Mouse (Mus musculus) heart, adult 2 months (tissue): ENCODE data around the gene Ncapd2. TPM values are rescaled to one million over a fixed set of nuclear protein-coding genes. Genes with fewer than 3 reads are reported as not detected.
A peak's percentile ranks its signal among the peaks of the same experiment; 100 is the strongest.

Experiments
- DNase-seq, 2 experiments: peaks; one replicate each; pipeline ENCODE4 v3.0.0; 2021
- H3K27ac ChIP-seq: fragments of 200-600 bp; 2 replicates; pipeline ENCODE4 v1.8.1; 2022
- H3K27me3 ChIP-seq: fragments of 200-500 bp; 2 replicates; pipeline ENCODE4 v1.6.1; 2012; ENCODE audit warnings: mild to moderate bottlenecking, low read length, inconsistent platforms, mixed read lengths; ENCODE audit not compliant: control insufficient read depth, insufficient read depth
- H3K36me3 ChIP-seq: fragments of 200-500 bp; 2 replicates; pipeline ENCODE4 v1.6.1; 2012; ENCODE audit warnings: low read length, inconsistent platforms; ENCODE audit not compliant: control insufficient read depth, insufficient read depth
- H3K4me1 ChIP-seq: fragments of 200-500 bp; 2 replicates; pipeline ENCODE4 v1.6.1; 2011; ENCODE audit warnings: low read length; ENCODE audit not compliant: control insufficient read depth, insufficient read depth
- H3K4me3 ChIP-seq: fragments of 200-600 bp; 2 replicates; pipeline ENCODE4 v1.8.1; 2022
- H3K79me2 ChIP-seq: fragments of 200-500 bp; replicated peaks from 2 replicates; pipeline ENCODE4 v1.6.1; 2012; ENCODE audit warnings: mild to moderate bottlenecking, inconsistent platforms, low read length, moderate library complexity, mixed read lengths; ENCODE audit not compliant: control insufficient read depth, insufficient read depth
- H3K9ac ChIP-seq: fragments of 200-500 bp; 2 replicates; pipeline ENCODE4 v1.6.1; 2012; ENCODE audit warnings: low read depth, mild to moderate bottlenecking, control low read depth, inconsistent platforms, low read length, mixed read lengths
- CTCF ChIP-seq: fragments of 200-600 bp; IDR thresholded peaks from 2 replicates; pipeline ENCODE4 v1.8.1; 2022; ENCODE audit warnings: antibody characterized with exemption, mild to moderate bottlenecking, moderate library complexity
- EP300 ChIP-seq: fragments of 200-500 bp; IDR thresholded peaks from 2 replicates; pipeline ENCODE4 v1.6.1; 2011; ENCODE audit warnings: low read depth, low read length, control low read depth; ENCODE audit not compliant: insufficient read depth
- POLR2A ChIP-seq: fragments of 200-500 bp; IDR thresholded peaks from 2 replicates; pipeline ENCODE4 v1.6.1; 2011; ENCODE audit warnings: mild to moderate bottlenecking, low read depth, low read length, control low read depth; ENCODE audit not compliant: insufficient read depth
- WGBS: fragments of 180-500 bp; shearing (Covaris S2); methylation state at CpG from one replicate; pipeline ENCODE4 v1.1.7; 2018; 5-methylcytosine and 5-hydroxymethylcytosine counted together
- intact Hi-C: fragments of 180-260 bp; cut with DNase I; formaldehyde crosslinking; loops from one replicate; pipeline ENCODE4 v1.15.1; 2025
- polyA plus RNA-seq: library from polyadenylated mRNA; depleted of rRNA; stranded (reverse); fragments of >200 nt; gene quantifications from 2 replicates; pipeline ENCODE4 v1.2.3, GENCODE M21; 2012
- total RNA-seq, 2 experiments: library from RNA; stranded (reverse); gene quantifications; 2 replicates each; pipeline ENCODE4 v1.2.3; 2021

Gene Ncapd2
- total and polyA plus RNA-seq, 3 experiments: 17.6 to 34.0 (median 17.6) TPM

DNA sequence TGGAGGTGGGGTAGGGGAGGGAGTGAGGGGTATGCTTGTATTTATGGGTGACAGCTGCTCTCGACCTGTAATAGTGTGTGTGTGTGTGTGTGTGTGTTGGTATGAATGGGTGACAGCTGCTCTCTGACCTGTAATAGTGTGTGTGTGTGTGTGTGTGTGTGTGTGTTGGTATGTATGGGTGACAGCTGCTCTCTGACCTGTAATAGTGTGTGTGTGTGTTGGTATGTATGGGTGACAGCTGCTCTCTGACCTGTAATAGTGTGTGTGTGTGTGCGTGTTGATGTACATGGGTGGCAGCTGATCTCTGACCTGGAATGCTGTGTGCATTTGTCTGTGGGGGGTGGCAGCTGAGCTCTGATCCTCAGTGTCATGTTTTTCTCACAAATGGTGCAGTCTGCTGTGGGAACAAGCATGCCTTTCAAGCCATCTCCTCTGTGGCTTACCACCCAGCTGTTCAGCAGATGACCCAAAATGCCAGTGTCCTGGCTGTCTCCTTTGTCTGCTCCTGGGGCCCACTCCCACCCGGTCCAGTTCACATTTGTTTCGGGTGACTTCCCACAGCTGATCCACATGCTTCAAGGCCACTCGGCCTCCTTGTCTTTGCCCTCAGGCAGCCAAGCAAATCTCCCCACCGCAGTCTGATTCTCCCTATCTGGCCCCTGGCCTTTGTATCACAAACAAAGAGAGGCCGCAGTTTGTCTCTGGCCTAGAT lies 34.4 kb downstream of the Ncapd2 start:
- Histone ChIP-seq H3K4me1 (peaks cover 7% of the 10 kb centered on the region), H3K9ac (no peak overlapping the region), H3K27ac (no peak overlapping the region), H3K36me3 (peaks cover 3% of the 10 kb centered on the region), H3K79me2 (peaks cover 3% of the 10 kb centered on the region; the same call in 1 of the 2 replicates), H3K27me3 (no peaks in the 10 kb centered on the region), H3K4me3 (no peak overlapping the region)
- intact Hi-C loops: no loop called here
- no peak for DNase-seq
- TF ChIP-seq POLR2A (no peak), EP300 (no peak), CTCF (no peak)
- 69% methylated on average over 7 of the region's 7 CpGs for WGBS

DNA sequence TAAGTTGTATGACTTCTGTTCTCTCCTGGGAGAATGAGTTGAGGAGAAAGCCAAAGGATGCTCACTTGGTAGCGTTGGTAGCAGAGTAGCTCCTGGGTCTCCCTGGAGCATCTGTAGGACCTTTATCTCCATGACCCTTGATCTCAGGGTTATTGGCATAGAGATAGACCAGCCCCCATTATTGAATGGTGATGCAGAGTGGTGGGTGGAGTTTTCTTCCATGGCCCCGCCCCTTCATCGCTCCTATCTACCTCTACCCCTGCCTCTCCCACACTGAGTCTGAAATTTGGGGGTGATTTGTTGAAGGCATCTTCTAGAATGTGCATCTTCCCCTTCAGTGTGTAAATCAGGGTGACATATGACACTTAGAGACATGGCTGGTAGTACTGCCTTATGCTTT lies 35.0 kb downstream of the Ncapd2 start:
- intact Hi-C loops: no loop called here
- Histone ChIP-seq H3K36me3 (peaks cover 3% of the 10 kb centered on the region), H3K4me1 (peaks cover 7% of the 10 kb centered on the region), H3K27ac (no peak overlapping the region), H3K4me3 (no peak overlapping the region), H3K9ac (no peak overlapping the region), H3K27me3 (no peaks in the 10 kb centered on the region), H3K79me2 (peaks cover 3% of the 10 kb centered on the region; the same call in 1 of the 2 replicates)
- no peak for TF ChIP-seq CTCF
- no peak for TF ChIP-seq EP300
- TF ChIP-seq POLR2A: no peak
- 94% methylated on average over 3 of the region's 3 CpGs for WGBS
- no peak for DNase-seq

DNA sequence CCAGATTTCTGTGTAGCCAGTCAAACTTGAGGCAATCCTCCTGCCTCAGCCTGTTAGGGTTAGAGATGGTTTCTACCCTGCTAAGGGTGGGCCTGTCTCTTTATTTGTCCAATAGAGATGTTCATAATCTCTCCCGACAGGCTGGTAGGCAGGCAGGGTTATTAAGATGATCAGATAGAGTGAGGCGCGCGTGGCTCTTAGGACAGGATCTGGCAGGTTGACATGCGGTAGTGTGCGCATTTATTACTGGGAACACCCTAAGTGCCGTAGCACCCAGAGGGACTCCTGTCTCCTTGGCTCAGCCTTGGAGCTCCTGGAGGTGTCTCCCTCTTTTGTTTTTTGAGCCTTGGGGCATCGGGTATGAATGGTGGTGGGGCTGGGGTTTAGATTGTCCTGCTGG lies 36.2 kb downstream of the Ncapd2 start:
- Histone ChIP-seq H3K79me2 (peaks cover 3% of the 10 kb centered on the region; the same call in 1 of the 2 replicates), H3K9ac (no peak overlapping the region), H3K27ac (no peak overlapping the region), H3K36me3 (no peaks in the 10 kb centered on the region), H3K4me3 (no peak overlapping the region), H3K27me3 (no peaks in the 10 kb centered on the region), H3K4me1 (peaks cover under 1% of the 10 kb centered on the region; the same call in 1 of the 2 replicates)
- no peak for DNase-seq
- TF ChIP-seq EP300 (no peak), POLR2A (no peak), CTCF (no peak)
- WGBS: 93% methylated on average over 8 of the region's 8 CpGs
- intact Hi-C loops: no loop called here

DNA sequence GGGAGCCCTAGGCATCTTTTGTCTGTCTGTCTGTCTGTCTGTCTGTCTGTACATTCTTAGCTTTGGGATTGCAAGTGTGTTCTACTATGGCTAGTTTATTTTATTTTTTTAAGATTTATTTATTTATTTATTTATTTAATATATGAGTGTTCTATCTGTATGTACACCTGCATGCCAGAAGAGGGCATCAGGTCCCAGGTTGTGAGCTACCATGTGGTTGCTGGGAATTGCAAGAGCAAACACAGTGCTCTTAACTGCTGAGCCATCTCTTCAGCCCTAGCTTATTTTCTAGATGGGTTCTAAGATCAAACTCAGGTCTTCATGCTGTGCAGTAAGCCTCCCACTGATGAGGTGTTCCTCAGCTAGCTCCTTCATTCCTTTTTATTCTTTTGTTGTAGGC lies 37.0 kb downstream of the Ncapd2 start:
- DNase-seq: no peak
- TF ChIP-seq POLR2A (no peak), CTCF (peak; percentile 50), EP300 (no peak)
- peaks cover 5% of the 10 kb centered on the region for H3K4me1 ChIP-seq
- H3K4me3 ChIP-seq: no peak overlapping the region
- intact Hi-C loops: no loop called here
- no peak overlapping the region for H3K27ac ChIP-seq
- no peaks in the 10 kb centered on the region for H3K27me3 ChIP-seq
- peaks cover 3% of the 10 kb centered on the region; the same call in 1 of the 2 replicates for H3K79me2 ChIP-seq
- peaks cover 3% of the 10 kb centered on the region; the same call in 1 of the 2 replicates for H3K36me3 ChIP-seq
- no peak overlapping the region for H3K9ac ChIP-seq

DNA sequence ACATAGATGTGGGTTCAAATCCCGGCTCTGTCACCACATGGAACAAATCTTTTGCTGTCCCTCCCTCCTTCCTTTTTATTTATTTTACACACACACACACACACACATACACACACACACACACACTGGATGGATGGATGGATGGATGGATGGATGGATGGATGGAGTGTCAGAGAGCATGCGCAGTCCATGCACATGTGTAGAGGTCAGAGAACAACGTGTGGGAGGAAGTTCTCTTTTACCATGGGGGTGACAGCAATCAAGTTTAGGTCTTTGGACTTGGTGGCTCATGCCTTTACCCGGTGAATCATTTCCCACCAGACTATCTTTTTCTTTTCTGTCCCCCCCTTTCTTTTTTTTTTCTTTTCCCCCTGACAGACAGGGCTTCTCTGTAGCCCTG lies 37.8 kb downstream of the Ncapd2 start:
- Histone ChIP-seq H3K4me3 (no peak overlapping the region), H3K79me2 (peaks cover 3% of the 10 kb centered on the region; the same call in 1 of the 2 replicates), H3K27me3 (no peaks in the 10 kb centered on the region), H3K27ac (no peak overlapping the region), H3K36me3 (peaks cover 3% of the 10 kb centered on the region; the same call in 1 of the 2 replicates), H3K9ac (no peak overlapping the region), H3K4me1 (peaks cover 13% of the 10 kb centered on the region)
- 92% methylated on average over 4 of the region's 4 CpGs for WGBS
- DNase-seq: no peak
- intact Hi-C loops: no loop called here
- TF ChIP-seq CTCF (no peak), POLR2A (no peak), EP300 (no peak)

DNA sequence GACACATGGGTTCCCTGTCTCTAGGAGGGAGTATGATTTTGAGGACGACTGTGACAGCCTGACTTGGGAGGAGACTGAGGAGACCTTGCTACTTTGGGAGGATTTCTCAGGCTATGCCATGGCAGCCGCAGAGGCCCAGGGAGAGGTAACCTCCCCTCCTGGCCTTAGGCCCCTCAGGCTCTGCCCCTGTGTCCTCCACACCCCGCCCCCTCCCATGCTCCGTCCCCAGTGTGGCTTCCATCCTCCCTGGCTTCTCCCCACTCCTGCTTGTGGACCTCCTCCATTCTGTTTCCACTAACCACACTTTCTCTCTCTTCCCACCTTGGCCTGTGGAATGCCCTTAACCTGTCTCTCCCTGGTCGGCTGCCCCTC lies 38.5 kb downstream of the Ncapd2 start:
- Histone ChIP-seq H3K4me3 (no peak overlapping the region), H3K27ac (no peak overlapping the region), H3K4me1 (peaks cover 18% of the 10 kb centered on the region), H3K9ac (no peak overlapping the region), H3K79me2 (peaks cover 3% of the 10 kb centered on the region; the same call in 1 of the 2 replicates), H3K36me3 (peaks cover 3% of the 10 kb centered on the region; the same call in 1 of the 2 replicates), H3K27me3 (no peaks in the 10 kb centered on the region)
- TF ChIP-seq CTCF (no peak), POLR2A (no peak), EP300 (no peak)
- intact Hi-C loops: no loop called here
- DNase-seq: no peak
- WGBS: 82% methylated on average over 5 of the region's 5 CpGs
